Mouse (Mus musculus): ENCODE data around the gene Shisa7. TPM values are rescaled to one million over a fixed set of nuclear protein-coding genes. Genes with fewer than 3 reads are reported as not detected.
"Not testable (repeated sequence)": the region's sequence is repeated elsewhere in the genome, so short reads cannot be mapped to it uniquely, and the experiment has no call there.

Gene Shisa7
- total RNA-seq, 2 experiments from 2014 or later = 134 to 137 TPM

DNA sequence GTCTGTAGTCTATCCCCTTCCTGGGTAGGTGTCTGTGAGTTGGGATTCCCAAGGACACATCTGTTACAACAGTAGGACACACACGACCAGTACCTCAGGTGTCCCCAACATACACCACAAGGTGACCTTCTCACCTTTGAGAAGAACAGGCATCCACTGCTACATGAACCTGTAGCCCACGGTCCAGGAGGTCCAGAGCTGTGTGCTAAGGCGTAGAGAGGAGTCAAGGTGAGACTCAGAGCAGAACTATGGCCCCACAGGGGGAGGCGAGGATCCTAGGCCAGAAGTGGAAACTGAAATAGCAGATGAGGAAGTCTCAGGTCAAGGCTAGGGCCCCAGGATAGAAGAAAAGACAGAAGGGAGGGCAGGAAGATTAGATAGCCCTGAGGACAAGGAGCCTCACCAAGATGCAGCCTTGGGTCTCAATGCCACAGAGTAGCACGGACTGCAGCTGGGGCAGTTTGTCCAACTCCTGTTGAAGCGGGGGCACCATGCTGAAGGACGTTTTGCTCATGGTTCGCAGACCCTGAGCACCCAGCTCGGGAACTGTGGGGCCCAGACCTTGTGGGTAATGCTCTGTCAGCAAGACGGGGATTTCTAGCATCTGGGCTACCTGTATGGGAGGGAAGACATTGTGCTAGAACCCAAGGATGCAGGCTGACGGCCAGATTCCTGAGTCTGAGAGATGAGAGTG, 6.3 kb upstream of the Shisa7 start:
- no peak for DNase-seq (ENCODE audit: low spot score in 2 of 2)

DNA sequence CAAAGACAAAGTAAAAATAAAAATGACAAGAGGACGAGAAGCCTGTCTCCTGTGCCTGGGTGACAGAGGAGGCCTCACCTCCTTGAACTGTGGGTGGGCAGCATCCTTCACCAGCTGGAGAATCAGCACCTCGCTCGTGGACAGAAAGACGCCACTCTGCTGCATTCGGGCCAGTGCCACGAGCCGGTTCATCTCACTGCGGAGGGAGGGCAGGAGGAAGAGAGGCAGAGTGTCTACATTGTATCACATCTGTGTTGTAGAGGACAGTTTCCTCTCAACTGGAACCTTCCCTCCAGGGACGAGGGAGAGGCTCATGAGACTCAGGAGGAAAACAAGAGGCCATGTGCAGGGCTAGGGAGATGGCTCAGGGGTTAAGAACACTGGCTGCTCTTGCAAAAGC, 4.9 kb upstream of the Shisa7 start:
- no peak for DNase-seq (ENCODE audit: low spot score in 2 of 2)

- peak; percentile 83 to 95 for DNase-seq (ENCODE audit: low spot score in 2 of 2)
Observed at GRCm38 (mm10) chr7:4844917-4845309, 417 bp upstream of the Shisa7 start.

GRCm38 (mm10) chr7:4843604-4844244, 772 bp downstream of the Shisa7 start:
- DNase-seq (ENCODE audit: low spot score in 2 of 2) = peak; percentile 79 to 90

DNA sequence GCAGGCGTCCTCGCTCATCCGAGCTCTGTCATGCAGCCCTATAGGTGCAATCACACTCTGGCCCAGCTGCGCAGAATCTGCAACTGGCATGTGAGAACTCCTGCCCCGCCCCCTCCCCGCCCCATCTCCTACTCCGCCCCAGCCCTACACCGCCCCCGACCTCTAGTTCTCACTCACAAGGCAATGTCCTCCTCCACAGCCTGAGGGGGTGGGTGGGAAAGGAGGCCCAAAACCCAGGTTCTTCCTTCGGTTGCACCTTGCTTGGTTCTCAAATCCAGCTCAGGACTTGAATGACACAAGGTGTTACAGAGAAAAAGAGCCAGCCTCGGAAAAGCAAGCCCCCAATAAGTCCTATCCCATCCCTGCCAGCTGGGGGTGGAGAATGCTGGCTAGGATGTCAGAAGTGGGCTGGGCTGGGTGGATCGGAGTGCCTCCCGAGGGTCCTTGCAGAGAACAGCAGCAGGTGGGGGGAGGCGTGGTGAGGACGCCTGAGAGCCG, 1.8 kb downstream of the Shisa7 start:
- DNase-seq (ENCODE audit: low spot score in 2 of 2) = peak; percentile 53 to 63

DNA sequence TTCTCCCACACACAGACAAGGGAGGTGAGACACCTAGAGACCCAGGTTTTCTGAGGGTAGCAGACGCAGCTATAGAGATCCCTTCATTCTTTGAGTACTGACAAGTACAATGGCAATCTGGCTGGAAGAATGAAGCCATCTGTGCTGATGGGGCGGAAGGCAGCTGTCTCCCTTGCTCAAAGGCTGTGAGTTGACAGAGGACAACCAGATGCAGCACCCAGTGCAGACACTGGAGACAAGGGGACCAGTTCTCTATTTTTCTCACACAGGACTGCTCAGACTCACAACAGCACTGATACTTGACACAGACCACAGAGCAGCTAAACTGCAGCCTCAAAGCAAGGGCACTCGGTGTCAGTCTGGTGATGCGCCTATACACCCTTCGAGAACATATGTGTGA, 2.4 kb downstream of the Shisa7 start:
- DNase-seq (ENCODE audit: low spot score in 2 of 2) = peak; percentile 58 to 71

GRCm38 (mm10) chr7:4837639-4838038, 6.9 kb downstream of the Shisa7 start:
- DNase-seq (ENCODE audit: low spot score in 2 of 2) = no peak

- DNase-seq (ENCODE audit: low spot score in 2 of 2) = peak in 1 of 2 experiments; percentile 55
Observed at GRCm38 (mm10) chr7:4836351-4836792, 8.1 kb downstream of the Shisa7 start.

DNA sequence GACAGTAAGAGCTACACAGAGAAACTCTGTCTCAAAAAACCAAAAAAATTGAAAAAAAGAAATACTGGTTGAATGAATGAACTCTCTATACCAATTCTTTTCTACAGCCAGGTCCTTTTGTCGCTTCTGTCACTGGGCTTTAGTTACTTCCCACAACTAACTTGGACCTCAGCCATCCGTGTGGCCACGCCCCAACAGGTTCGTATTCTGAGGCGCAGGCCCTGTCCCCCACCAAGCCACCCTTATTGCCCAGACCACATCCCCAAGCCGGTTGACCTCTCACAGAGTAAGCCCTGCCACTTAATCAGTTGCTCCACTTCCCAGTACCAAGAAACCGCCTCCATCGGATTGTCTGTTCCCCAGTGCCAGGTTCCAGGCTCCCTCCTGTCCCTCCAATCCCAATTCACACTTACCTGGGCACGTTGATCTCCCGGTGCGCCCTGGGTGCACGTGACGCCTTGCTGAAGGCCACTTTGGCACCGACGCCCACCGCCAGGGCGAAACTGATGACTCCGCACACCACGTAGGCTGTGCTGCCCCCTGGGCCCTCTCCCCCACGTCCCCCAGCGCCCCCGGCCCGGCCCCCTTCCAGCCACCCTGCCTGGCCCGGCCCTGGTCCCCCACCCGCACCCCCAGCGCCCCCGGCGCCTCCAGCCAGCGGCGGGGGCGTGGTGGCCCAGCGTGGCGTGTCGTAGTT, 8.7 kb downstream of the Shisa7 start:
- DNase-seq (ENCODE audit: low spot score in 2 of 2) = no peak

DNA sequence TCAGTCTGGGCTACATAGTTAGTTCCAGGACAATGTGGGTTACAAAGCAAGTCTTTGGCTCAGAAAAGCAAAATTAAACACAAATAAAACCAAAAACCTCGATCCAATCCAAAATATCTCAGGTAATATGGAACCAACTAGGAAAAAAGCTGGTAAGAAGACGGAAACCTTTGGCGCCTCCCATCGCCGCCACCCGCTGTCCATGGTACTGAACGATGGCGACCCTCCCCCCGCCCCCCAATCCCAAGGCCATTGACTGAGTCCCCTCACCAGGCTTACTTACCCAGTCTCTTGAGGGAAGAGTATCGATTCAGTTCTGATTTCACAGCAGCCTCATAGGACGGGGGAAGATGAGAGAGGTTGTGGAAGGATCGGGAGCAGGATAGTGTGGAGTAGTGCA, 14.0 kb downstream of the Shisa7 start:
- no peak for DNase-seq (ENCODE audit: low spot score in 2 of 2)

DNA sequence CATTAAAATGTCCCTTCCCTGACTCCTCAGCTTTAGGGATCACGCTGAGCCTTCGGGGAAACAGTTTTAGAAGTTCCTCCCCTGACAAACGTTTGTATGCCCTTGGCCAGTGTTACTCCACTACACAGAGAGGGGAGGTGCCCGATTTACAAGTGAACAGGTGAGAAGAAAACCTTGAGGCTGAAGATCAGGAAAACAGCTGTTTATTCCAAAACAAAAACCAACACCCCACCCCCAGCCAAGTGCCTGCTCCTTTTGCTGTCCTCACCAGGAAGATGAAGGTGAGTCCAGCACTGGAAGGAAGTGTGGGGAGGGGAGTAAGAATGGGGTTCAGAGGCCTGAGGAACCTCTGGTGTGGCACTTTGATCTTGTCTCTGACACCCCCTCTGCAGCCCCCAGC, 19.1 kb downstream of the Shisa7 start:
- no peak for DNase-seq (ENCODE audit: low spot score in 2 of 2)

- no peak for DNase-seq (ENCODE audit: low spot score in 2 of 2)
Observed at GRCm38 (mm10) chr7:4822162-4822907, 22.2 kb downstream of the Shisa7 start.

DNA sequence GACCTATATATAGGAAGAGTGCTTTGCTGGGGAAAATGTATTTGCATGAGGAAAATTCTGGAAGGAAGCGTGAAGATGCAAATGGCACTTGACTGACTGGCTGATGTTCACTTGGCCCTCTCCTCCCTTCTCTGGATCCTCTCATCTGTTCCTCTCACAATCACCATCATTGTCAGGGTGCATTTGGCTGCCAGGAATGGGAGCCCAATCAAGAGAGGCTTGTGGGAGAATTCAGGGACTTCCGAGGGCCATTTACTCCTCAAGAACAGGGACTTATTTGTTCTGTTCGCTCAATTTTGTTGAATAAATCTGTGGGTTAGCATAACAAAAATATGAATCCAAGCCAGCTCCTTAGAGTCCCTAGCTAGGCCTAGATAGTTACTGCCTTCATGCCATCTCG, 22.8 kb downstream of the Shisa7 start:
- peak; percentile 38 to 69 for DNase-seq (ENCODE audit: low spot score in 2 of 2)

GRCm38 (mm10) chr7:4820925-4821324, 23.6 kb downstream of the Shisa7 start:
- DNase-seq (ENCODE audit: low spot score in 2 of 2) = not testable (repeated sequence)

GRCm38 (mm10) chr7:4816559-4816958, 27.9 kb downstream of the Shisa7 start:
- no peak for DNase-seq (ENCODE audit: low spot score in 2 of 2)

GRCm38 (mm10) chr7:4813105-4813791, 31.2 kb downstream of the Shisa7 start:
- DNase-seq (ENCODE audit: low spot score in 2 of 2) = no peak

GRCm38 (mm10) chr7:4812303-4813104, 32.0 kb downstream of the Shisa7 start, which contains the start of gene Ube2s:
TSS of gene Ube2s (minus strand) at chr7:4812590.
- peak; percentile 98 to 99 for DNase-seq (ENCODE audit: low spot score in 2 of 2)

- peak in 1 of 2 experiments; percentile 65 for DNase-seq (ENCODE audit: low spot score in 2 of 2)
Observed at GRCm38 (mm10) chr7:4811842-4812302, 32.6 kb downstream of the Shisa7 start.

- DNase-seq (ENCODE audit: low spot score in 2 of 2) = not testable (repeated sequence)
Observed at GRCm38 (mm10) chr7:4811131-4811530, 33.4 kb downstream of the Shisa7 start.

DNA sequence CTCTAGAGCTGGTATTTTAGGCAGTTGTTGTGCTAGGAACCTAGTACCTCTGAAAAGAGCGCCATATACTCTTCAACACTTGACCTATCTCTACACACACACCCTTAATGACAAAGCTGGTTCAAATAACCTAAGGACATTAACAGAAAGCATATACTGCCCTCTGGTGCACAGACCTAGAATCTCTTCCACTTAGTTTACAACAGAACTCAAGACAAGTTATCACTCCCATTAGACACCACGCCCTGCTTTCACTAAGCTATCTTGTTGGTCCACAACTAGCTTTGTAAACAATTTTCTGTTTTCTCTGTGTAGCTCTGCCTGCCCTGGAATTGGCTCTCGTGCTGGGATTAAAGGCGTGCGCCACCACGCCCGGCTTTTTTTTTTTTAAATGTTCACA, 37.8 kb downstream of the Shisa7 start:
- no peak for DNase-seq (ENCODE audit: low spot score in 2 of 2)
